Mouse (Mus musculus): ENCODE results near the gene Usp12. TPM values are rescaled to one million over a fixed set of nuclear protein-coding genes. Genes with fewer than 3 reads are reported as not detected.

The Usp12 gene
- total RNA-seq (2022), result 10 to 100 TPM; 50.1 to 58.9 (median 54.3) TPM

- peak; percentile 93 to 96 for DNase-seq (ENCODE audit: low spot score in 2 of 2)
These were observed at the start of gene Usp12 for GRCm38 (mm10) chr5:146794853-146795252. Usp12 (minus strand) TSS chr5:146795006.

- no peak for DNase-seq (ENCODE audit: low spot score in 2 of 2)
These were observed 49.6 kb upstream of the Usp12 start for GRCm38 (mm10) chr5:146844301-146844941.

GRCm38 (mm10) chr5:146841996-146842395, 47.2 kb upstream of the Usp12 start:
- DNase-seq (ENCODE audit: low spot score in 2 of 2), result no peak

GRCm38 (mm10) chr5:146841301-146841700, 46.5 kb upstream of the Usp12 start:
- no peak for DNase-seq (ENCODE audit: low spot score in 2 of 2)

- no peak for DNase-seq (ENCODE audit: low spot score in 2 of 2)
These were observed 45.6 kb upstream of the Usp12 start for GRCm38 (mm10) chr5:146840422-146840821.

- no peak for DNase-seq (ENCODE audit: low spot score in 2 of 2)
These were observed 45.0 kb upstream of the Usp12 start for GRCm38 (mm10) chr5:146839760-146840159.

GRCm38 (mm10) chr5:146838836-146839648, 44.2 kb upstream of the Usp12 start:
- DNase-seq (ENCODE audit: low spot score in 2 of 2), result no peak

GRCm38 (mm10) chr5:146837967-146838720, 43.3 kb upstream of the Usp12 start:
- DNase-seq (ENCODE audit: low spot score in 2 of 2), result no peak

- no peak for DNase-seq (ENCODE audit: low spot score in 2 of 2)
These were observed 40.2 kb upstream of the Usp12 start for GRCm38 (mm10) chr5:146834959-146835358.

- DNase-seq (ENCODE audit: low spot score in 2 of 2), result no peak
These were observed 38.9 kb upstream of the Usp12 start for GRCm38 (mm10) chr5:146833673-146834201.

- peak; percentile 92 to 95 for DNase-seq (ENCODE audit: low spot score in 2 of 2)
These were observed 38.1 kb upstream of the Usp12 start, which contains the start of gene Rpl21 for GRCm38 (mm10) chr5:146832769-146833448. Rpl21 (plus strand) TSS chr5:146832890.

GRCm38 (mm10) chr5:146832435-146832768, 37.6 kb upstream of the Usp12 start:
- no peak for DNase-seq (ENCODE audit: low spot score in 2 of 2)

GRCm38 (mm10) chr5:146829528-146829927, 34.7 kb upstream of the Usp12 start:
- DNase-seq (ENCODE audit: low spot score in 2 of 2), result no peak

GRCm38 (mm10) chr5:146823005-146823404, 28.2 kb upstream of the Usp12 start:
- no peak for DNase-seq (ENCODE audit: low spot score in 2 of 2)

GRCm38 (mm10) chr5:146818906-146819623, 24.3 kb upstream of the Usp12 start:
- no peak for DNase-seq (ENCODE audit: low spot score in 2 of 2)

GRCm38 (mm10) chr5:146817583-146817982, 22.8 kb upstream of the Usp12 start:
- peak in 1 of 2 experiments; percentile 41 for DNase-seq (ENCODE audit: low spot score in 2 of 2)

GRCm38 (mm10) chr5:146815394-146815793, 20.6 kb upstream of the Usp12 start:
- no peak for DNase-seq (ENCODE audit: low spot score in 2 of 2)

- no peak for DNase-seq (ENCODE audit: low spot score in 2 of 2)
These were observed 18.6 kb upstream of the Usp12 start for GRCm38 (mm10) chr5:146813421-146813820.

GRCm38 (mm10) chr5:146812866-146813265, 18.1 kb upstream of the Usp12 start:
- no peak for DNase-seq (ENCODE audit: low spot score in 2 of 2)

- peak in 1 of 2 experiments; percentile 28 for DNase-seq (ENCODE audit: low spot score in 2 of 2)
These were observed 15.1 kb upstream of the Usp12 start for GRCm38 (mm10) chr5:146809951-146810350.
